Mouse (Mus musculus) kidney, adult 18-20 months (tissue): ENCODE results near the gene Pfkm.

Source experiments
- DNase-seq: peaks from one replicate; pipeline ENCODE4 v3.0.0; 2021

The Pfkm gene

GRCm38 (mm10) chr15:98142515-98142914, 50.1 kb downstream of the Pfkm start:
- DNase-seq: no peak

DNA sequence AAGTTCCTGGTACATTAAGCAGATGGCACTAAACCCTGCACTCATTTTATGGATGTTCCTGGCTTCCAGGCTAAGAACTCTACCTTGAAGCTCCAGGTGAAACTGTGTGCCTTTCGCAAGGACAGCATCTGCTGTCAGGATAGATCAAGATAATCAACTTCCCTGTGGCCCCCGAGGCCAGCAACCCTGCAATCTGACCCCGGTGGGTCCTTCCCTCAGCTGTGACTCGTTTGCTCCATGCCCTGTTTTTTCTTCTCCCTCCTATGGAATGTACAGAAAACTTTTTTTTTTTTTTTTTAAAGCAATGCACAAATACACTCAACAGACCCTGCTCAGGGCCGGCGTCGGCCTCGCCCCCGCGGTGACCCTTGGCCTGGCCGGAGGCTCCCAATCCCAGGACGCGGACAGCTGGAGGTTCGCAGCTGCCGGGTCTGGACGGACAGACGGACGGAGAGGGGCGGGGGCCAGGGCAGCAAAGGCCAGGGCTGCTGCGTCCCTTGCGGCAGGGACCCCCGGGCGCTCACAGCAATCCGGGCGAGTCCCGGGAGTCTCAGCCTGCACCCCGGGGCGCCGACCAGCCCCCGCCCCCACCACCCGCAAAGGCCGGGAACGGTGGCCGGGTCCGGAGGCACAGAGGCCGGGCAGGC, 52.6 kb downstream of the Pfkm start:
- no peak for DNase-seq

GRCm38 (mm10) chr15:98145559-98146181, 53.3 kb downstream of the Pfkm start:
- peak; percentile 91 for DNase-seq

GRCm38 (mm10) chr15:98148356-98148755, 56.0 kb downstream of the Pfkm start:
- no peak for DNase-seq

DNA sequence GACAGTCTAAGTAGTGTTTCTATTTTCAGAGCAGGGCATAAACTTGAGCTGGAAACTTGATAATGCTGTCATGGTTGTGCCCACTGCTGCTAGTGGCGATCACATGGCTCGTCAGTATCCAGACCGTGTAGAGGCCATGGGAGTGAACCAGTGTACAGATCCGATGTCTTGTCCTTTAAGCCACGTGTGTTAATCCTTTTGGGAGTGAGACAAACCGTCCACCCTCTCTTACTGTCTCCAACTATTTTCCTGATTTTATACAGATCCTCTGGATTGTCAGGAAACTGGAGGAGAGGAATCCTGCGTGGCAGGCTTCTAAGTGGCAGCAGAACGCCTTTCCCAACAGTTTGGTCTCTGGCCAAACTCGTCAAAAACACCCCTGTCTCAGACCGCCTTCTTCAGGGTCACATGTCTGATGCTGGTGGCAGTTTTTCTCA, 56.8 kb downstream of the Pfkm start:
- no peak for DNase-seq

DNA sequence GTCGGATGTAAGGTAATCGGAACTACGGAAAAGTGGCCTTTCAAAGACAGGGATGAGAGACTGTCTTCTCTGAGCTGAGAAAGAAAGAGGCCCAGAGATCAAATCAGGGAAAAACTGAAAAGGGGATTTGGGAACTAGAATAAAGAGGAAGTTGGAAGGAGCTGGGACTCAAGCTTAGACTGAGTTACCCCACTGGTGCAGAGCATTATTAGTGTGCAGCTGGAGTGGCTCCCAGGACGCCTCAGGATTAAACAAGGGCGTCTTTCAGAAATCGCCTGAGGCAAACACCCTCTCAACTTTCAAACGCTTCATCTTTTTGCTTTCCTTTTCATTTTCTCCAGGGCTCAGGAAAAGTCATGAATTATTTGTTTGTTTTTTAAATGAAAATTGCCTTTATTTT, 60.5 kb downstream of the Pfkm start:
- DNase-seq: no peak

GRCm38 (mm10) chr15:98153625-98154024, 61.2 kb downstream of the Pfkm start:
- no peak for DNase-seq

DNA sequence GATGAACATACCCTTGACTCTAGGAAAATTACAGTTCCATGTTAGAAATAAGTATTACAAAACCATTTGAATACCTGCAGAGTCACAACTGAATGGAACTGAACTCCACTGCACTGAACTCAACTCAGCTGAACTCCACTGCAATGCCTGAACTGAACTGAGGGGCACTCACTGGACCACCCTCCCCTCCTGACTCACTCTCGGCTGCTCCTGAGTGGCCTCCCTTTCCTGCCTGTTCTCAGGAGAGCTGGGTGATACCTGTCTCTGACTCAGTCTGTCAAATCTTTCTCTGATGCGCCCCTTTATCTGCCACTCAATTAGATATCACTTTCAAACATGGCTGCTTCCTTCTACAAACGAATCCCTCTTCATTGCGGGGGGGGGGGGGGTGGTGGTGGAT, 61.8 kb downstream of the Pfkm start:
- DNase-seq: no peak

DNA sequence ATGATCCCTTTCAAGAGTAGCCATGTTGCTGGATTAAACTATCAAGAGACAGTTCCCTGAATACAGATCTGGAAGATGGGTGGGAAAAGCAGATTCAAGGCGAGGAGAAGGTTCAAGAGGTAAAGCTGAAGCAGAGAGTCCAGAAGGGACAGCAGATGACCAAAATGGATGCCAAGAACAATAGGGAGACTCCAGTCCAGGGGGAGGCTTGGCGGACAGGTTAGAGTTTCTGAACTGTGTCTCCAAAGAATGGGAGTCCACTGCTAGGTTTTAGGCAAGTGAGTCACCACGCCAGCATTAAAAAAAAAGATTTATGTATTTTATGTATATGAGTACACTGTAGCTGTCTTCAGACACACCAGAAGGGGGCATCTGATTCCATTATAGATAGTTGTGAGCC, 62.2 kb downstream of the Pfkm start:
- DNase-seq: no peak

- no peak for DNase-seq
Observed at GRCm38 (mm10) chr15:98155272-98155671, 62.9 kb downstream of the Pfkm start.

DNA sequence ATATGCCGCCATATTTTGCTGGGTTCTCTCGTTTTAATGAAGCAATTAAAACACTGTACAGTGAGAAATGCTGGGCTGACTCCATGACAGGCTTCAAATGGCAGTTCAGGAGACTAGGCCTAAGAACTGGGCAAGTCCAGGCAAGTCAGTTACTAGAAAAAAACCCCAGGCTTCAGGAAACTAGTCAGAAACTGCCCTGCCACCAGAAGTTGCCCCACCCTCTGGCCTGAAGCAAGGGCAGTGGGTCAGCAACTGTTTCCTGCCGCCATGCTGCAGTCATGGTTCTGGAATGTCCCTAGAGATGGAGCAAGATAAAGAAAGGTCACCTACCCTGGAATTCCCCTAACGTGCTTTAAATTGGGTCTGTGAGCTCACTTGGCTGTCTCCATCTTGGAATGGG, 63.6 kb downstream of the Pfkm start:
- DNase-seq: no peak

- DNase-seq: no peak
Observed at GRCm38 (mm10) chr15:98157253-98157652, 64.9 kb downstream of the Pfkm start.

DNA sequence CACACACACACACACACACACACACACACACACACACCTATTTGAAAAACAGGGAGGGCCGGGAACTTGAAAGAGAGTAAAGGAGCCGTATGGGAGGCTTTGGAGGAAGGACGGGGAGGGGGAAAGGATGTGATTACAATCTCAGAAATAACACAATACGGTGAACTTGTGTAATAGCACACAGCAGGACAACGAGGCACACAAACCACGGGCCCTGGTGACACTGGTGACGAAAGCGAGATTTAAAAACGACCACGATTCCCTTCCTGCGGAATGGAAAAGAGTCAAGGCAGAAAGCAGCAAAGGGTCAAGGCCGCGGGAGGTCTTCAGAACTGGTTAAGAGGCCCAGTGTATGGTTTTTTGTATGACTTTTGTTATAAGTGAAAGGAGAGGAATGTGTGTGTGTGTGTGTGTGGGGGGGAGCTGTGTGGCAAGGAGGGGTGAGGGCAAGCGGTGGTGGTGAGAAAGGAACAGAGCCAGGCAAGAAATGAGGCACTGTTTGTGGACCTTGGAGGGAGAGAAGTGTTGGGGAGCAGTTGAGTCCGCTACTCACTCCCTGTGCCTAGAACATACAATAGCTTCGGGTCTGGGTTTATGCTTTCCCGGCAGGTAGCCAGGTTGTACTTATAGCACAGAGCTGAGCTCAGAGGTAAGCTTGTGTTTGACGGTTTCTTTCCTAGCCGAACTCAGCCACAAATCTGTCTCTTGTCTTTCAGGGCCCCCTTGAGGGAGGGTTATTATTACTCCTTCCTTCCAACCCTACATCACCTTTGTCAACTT, 68.8 kb downstream of the Pfkm start:
- DNase-seq: no peak

DNA sequence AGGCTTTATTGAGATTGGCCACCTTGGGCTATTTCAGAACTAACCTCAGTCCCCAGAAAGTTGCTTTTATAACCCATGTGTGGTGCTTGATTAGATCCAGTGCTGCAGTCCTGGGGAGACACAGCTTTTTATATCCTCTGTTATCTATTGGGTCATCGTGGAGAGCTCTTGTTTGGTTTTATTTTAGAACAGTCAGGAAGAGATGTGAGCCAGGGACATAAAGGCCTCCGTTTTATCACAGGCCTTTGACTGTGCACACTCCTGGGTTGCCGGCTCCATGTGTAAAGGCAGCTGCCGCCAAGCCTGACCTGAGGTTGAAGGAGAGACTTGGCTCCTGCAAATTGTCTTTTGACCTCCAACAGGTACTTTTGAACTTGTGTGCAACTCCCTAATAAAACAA, 70.2 kb downstream of the Pfkm start:
- no peak for DNase-seq

DNA sequence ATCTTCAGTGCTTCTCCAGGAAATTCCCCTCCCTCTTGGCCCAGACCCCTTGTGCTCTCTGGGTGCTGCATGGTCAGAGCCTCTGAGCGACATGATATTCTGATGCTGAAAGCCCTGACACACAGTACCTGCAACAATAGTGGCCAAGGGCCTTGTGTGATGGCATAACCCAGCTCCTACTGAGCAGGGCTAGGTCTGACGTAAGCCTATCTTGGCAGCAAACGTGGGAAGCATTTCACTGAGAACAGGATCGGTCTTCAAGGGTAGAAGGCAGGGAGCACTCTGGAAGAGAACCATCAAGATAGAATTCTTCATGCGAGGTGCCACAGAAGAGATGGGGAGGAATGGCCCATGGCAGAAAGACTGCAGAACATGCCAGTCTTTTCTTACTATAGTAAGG, 73.1 kb downstream of the Pfkm start, which contains the start of gene Asb8:
Gene Asb8, minus strand, starts transcription at position 101 of the 400 bp plus-strand sequence.
- DNase-seq: no peak

DNA sequence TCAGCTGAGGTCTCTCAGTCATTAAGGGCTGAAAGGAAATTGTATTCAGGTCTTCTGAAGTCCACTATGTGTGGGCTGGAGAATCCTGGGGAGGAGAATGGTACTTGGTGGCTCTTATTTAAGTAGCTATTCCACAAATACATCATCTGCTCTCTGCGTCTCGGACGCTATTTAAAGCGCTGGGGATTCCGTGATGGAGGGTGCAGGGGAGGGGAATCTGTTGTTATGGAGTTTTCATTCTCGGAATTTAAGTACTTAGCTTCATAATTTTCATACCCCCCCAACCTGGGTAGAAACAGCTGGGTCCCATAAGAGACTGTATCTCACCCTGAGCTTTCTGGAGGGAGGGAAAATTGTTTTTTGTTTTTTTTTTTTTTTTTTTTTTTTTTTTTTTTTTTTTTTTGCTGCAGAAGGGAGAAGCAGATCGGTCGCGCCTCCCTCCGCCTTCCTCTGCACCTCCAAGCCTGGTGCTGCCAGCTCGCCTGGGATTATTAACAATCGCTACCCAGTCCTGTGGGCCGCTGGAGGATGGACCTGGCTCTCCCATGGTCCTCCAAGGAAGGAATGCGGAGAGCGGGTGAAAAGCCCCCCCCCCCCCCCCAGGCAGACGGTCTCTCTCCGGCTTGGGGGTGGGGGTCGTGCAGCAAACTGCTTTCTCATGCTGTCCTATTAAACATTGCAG, 74.7 kb downstream of the Pfkm start, which contains the start of gene Ccdc184:
Gene Ccdc184, plus strand, starts transcription at position 196 of the 682 bp plus-strand sequence.
- DNase-seq: no peak

DNA sequence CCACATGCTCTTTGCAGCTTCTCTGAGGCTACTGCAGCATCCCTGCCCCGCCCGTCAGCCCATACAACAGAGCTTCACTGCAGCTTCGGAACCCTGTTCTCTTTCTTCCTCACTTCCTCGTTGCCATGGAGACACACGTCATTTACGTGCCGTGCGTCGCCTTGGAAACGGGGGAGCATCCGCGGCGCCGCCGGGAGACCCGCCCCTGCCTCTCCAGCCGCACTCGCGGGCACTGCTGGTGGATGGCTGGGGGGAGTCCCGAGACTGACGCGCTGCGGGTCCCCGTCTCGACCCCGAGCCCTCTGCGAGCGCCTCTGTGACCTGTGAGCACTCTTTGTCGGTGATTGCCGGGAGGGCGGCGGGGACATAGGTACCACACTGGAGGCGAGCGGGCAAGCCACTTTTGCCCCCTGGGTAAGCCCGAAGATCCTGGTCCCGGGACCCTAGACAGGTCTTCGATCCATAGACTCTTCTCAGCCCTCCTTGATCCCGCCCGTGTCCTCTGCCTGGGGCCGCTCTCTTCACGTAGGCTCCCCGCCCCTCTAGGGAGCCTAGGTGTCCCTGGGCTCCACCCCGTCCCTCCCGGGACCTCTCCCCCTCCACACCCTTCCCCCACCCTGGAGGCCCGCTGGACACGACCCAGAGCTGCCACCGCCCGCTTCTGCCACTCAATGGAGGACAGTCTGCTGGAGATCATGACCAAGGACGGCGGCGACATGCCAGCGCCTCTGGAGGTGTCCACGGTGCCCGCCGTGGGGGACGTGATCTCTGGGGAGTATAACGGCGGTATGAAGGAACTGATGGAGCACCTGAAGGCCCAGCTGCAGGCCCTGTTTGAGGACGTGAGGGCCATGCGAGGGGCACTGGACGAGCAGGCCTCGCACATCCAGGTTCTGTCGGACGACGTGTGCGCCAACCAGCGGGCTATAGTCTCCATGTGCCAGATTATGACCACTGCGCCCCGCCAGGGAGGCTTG, 75.5 kb downstream of the Pfkm start:
- DNase-seq: peak; percentile 48

DNA sequence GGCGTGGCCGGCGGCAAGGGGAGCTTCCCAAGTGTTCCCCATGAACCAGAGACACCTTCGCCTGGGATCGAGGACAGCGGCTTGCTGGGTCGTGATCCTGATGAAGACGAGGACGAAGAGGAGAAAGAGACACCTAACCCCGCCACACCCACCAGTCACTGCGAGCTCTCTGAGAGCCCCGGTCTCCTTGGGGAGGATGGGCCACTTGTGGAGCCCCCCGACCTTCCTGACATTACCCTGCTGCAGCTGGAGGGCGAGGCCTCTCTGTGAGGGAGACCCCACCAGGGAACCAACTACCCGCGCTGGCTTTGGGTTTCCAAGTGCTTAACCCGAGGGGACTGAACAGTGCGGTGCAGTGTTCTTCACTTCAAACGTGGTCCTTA, 76.2 kb downstream of the Pfkm start:
- no peak for DNase-seq

- no peak for DNase-seq
Observed at GRCm38 (mm10) chr15:98170365-98170764, 78.0 kb downstream of the Pfkm start.

GRCm38 (mm10) chr15:98170917-98171316, 78.5 kb downstream of the Pfkm start:
- DNase-seq: no peak

DNA sequence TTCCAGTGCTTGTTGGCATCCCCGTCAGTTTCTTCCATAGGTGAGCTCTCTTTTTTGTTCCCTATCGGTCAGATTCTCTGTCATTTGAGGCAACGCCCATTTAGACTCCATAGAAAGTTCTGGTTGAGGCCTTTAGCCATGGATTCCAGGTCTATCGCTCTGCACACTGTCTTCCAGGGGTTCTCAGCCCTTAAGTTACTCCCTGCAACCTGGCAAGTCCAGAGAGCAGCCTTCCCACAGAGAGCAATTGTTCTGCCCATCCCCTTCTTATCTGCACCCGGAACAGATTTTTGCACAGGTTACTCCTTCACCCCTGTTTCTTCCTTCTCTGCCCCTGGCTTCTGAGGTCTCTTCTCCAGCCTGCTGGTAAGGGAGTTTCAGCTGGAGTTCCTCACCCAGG, 79.7 kb downstream of the Pfkm start:
- no peak for DNase-seq

- DNase-seq: no peak
Observed at GRCm38 (mm10) chr15:98173821-98174220, 81.4 kb downstream of the Pfkm start.
